Comparison of ENCODE assay signal across 10 mouse cellular contexts in genomic region chr8:70755661-70756475, GRCm38 (mm10). TPM values are rescaled to one million over a fixed set of nuclear protein-coding genes. Genes with fewer than 3 reads are reported as not detected.
DNase-seq lines count a peak whose midpoint lies in the region; ATAC-seq lines count a peak whose summit lies in the region.
"Had no signal": no experiment of that assay in that cellular context is flagged by ENCODE, and none has a peak within 500 bp of the region (broad histone marks: within the 10 kb centered on the region; RNA-seq: fewer than 3 reads in every experiment).

No protein-coding gene starts in this region.

- H3K27me3 ChIP-seq in kidney, embryonic 14.5 days (ENCODE audit: control insufficient read depth, insufficient read depth, low read length) = no peaks in the 10 kb centered on the region
- H3K27me3 ChIP-seq in liver, embryonic 13.5 days = no peaks in the 10 kb centered on the region
- H3K27me3 ChIP-seq in stomach, embryonic 15.5 days (replicated peaks) = no peaks in the 10 kb centered on the region
- H3K27me3 ChIP-seq: Patski had no signal

- peak overlapping the region; percentile 69; the same call in 1 of the 2 replicates for H3K4me3 ChIP-seq in brown adipose tissue, adult 24 weeks (ENCODE audit: insufficient read depth, low read depth, low read length)
- peak overlapping the region; percentile 58; the same call in 1 of the 2 replicates for H3K4me3 ChIP-seq in kidney, embryonic 14.5 days (ENCODE audit: low read length)
- H3K4me3 ChIP-seq in liver, embryonic 13.5 days (replicated peaks) = peak overlapping the region; percentile 76
- peak overlapping the region; percentile 85 for H3K4me3 ChIP-seq in stomach, embryonic 15.5 days (replicated peaks)

- no peak overlapping the region for H3K4me2 ChIP-seq in kidney, embryonic 14.5 days (replicated peaks; ENCODE audit: low read depth, low read length)
- H3K4me2 ChIP-seq in liver, embryonic 13.5 days = peak overlapping the region; percentile 100
- H3K4me2 ChIP-seq in stomach, embryonic 15.5 days = peak overlapping the region; percentile 97

- ATAC-seq in kidney, embryonic 14.5 days (ENCODE audit: low FRiP score, low TSS enrichment) = no peak
- no peak for ATAC-seq in liver, embryonic 13.5 days (ENCODE audit: low read depth)
- no peak for ATAC-seq in stomach, embryonic 15.5 days (ENCODE audit: insufficient read depth, low FRiP score, low read depth)
- ATAC-seq in erythroid progenitor cell, adult 5-6 weeks (replicated peaks; ENCODE audit: low FRiP score, poor library complexity, severe bottlenecking) = no peak
- ATAC-seq: Patski had no signal

- peaks cover 14% of the 10 kb centered on the region; the same call in 1 of the 2 replicates for H3K36me3 ChIP-seq in kidney, embryonic 14.5 days (ENCODE audit: control insufficient read depth, insufficient read depth, low read length)
- H3K36me3 ChIP-seq in liver, embryonic 13.5 days = peaks cover 26% of the 10 kb centered on the region
- H3K36me3 ChIP-seq in stomach, embryonic 15.5 days = peaks cover 13% of the 10 kb centered on the region; the same call in 1 of the 2 replicates

- no peak overlapping the region for H3K9ac ChIP-seq in kidney, embryonic 14.5 days (ENCODE audit: low read depth, low read length)
- H3K9ac ChIP-seq in liver, embryonic 13.5 days = peak overlapping the region; percentile 84
- H3K9ac ChIP-seq in stomach, embryonic 15.5 days = 0 out of 2 replicates have a peak overlapping the region, but pooled peaks have one; percentile 80

- peak; percentile 22 for DNase-seq in kidney, adult 9 months
- DNase-seq in kidney, adult 18-20 months = no peak
- peak; percentile 7 for DNase-seq in gastrocnemius, postnatal 10 days
- DNase-seq in liver, embryonic 13.5 days = peak; percentile 0

- H3K4me1 ChIP-seq in brown adipose tissue, adult 24 weeks (ENCODE audit: control insufficient read depth, insufficient read depth, insufficient read length, low read length) = peaks cover 14% of the 10 kb centered on the region
- peaks cover 42% of the 10 kb centered on the region for H3K4me1 ChIP-seq in kidney, embryonic 14.5 days (ENCODE audit: control insufficient read depth, insufficient read depth, low read length)
- peaks cover 61% of the 10 kb centered on the region for H3K4me1 ChIP-seq in liver, embryonic 13.5 days (replicated peaks)
- H3K4me1 ChIP-seq in stomach, embryonic 15.5 days = peaks cover 38% of the 10 kb centered on the region

- no peak overlapping the region for H3K27ac ChIP-seq in brown adipose tissue, adult 24 weeks (replicated peaks; ENCODE audit: low read depth, low read length)
- no peak overlapping the region for H3K27ac ChIP-seq in kidney, embryonic 14.5 days (ENCODE audit: low read depth, low read length)
- no peak overlapping the region; the same call in 1 of the 2 replicates for H3K27ac ChIP-seq in liver, embryonic 13.5 days
- H3K27ac ChIP-seq in stomach, embryonic 15.5 days = no peak overlapping the region

- no peaks in the 10 kb centered on the region for H3K9me3 ChIP-seq in kidney, embryonic 14.5 days (ENCODE audit: control insufficient read depth, low read length)
- H3K9me3 ChIP-seq in liver, embryonic 13.5 days (replicated peaks) = no peaks in the 10 kb centered on the region
- H3K9me3 ChIP-seq in stomach, embryonic 15.5 days = no peaks in the 10 kb centered on the region

- WGBS in kidney, embryonic 14.5 days = 87% methylated on average over 24 of the region's 24 CpGs
- WGBS in liver, embryonic 13.5 days (ENCODE audit: insufficient replicate concordance) = 80% methylated on average over 24 of the region's 24 CpGs
- 83% methylated on average over 24 of the region's 24 CpGs for WGBS in stomach, embryonic 15.5 days

RNA-seq across cellular contexts. Expression of gene Rab3a, which starts 1.4 kb away (rescaled TPM):
- polyA plus RNA-seq in brown adipose tissue, adult 24 weeks (2012; ENCODE audit: insufficient read depth, insufficient read length, missing spikeins) = 18.1 and 21.3 TPM in 2 replicates
- total RNA-seq in gastrocnemius, postnatal 10 days (2021) = 10 to 100 TPM; 44.6 to 50.4 TPM
- 14.3 and 16.4 TPM in 2 replicates for polyA plus RNA-seq in kidney, embryonic 14.5 days (2014; fragmentation: Nextera tagmentation; extraction: Ambion mirVana)
- 2.7 and 3.9 TPM in 2 replicates for polyA plus RNA-seq in liver, embryonic 13.5 days (2015; fragmentation: Nextera tagmentation; extraction: Ambion mirVana)
- polyA plus RNA-seq in stomach, embryonic 15.5 days (2015; fragmentation: Nextera tagmentation; extraction: Ambion mirVana) = 20.9 and 24.0 TPM in 2 replicates
- total RNA-seq in erythroid progenitor cell, adult 5-6 weeks (2015; ENCODE audit: low replicate concordance) = 7.1 TPM in 1 of 2 replicates, not detected in the other
- 2.2 and 4.9 TPM in 2 replicates for total RNA-seq in erythroid progenitor cell, adult 5-6 weeks (2017; ENCODE audit: low replicate concordance)

RNA-seq across cellular contexts. Expression of gene Mpv17l2, which starts 4.9 kb away (rescaled TPM):
- 74.5 and 79.8 TPM in 2 replicates for polyA plus RNA-seq in brown adipose tissue, adult 24 weeks (2012; ENCODE audit: insufficient read depth, insufficient read length, missing spikeins)
- 10 to 100 TPM; 30.1 to 31.4 TPM for total RNA-seq in gastrocnemius, postnatal 10 days (2021)
- 47.9 and 52.7 TPM in 2 replicates for polyA plus RNA-seq in kidney, embryonic 14.5 days (2014; fragmentation: Nextera tagmentation; extraction: Ambion mirVana)
- polyA plus RNA-seq in liver, embryonic 13.5 days (2015; fragmentation: Nextera tagmentation; extraction: Ambion mirVana) = 45.6 and 50.4 TPM in 2 replicates
- polyA plus RNA-seq in stomach, embryonic 15.5 days (2015; fragmentation: Nextera tagmentation; extraction: Ambion mirVana) = 44.4 and 51.3 TPM in 2 replicates
- 16.9 and 31.0 TPM in 2 replicates for total RNA-seq in erythroid progenitor cell, adult 5-6 weeks (2015; ENCODE audit: low replicate concordance)
- 5.1 and 30.4 TPM in 2 replicates for total RNA-seq in erythroid progenitor cell, adult 5-6 weeks (2017; ENCODE audit: low replicate concordance)

RNA-seq across cellular contexts. Expression of gene Pik3r2, which starts 20.6 kb away (rescaled TPM):
- 9.8 and 11.3 TPM in 2 replicates for polyA plus RNA-seq in brown adipose tissue, adult 24 weeks (2012; ENCODE audit: insufficient read depth, insufficient read length, missing spikeins)
- 10 to 100 TPM; 39.4 to 47.2 TPM for total RNA-seq in gastrocnemius, postnatal 10 days (2021)
- 33.3 and 49.1 TPM in 2 replicates for polyA plus RNA-seq in kidney, embryonic 14.5 days (2014; fragmentation: Nextera tagmentation; extraction: Ambion mirVana)
- 18.0 and 18.2 TPM in 2 replicates for polyA plus RNA-seq in liver, embryonic 13.5 days (2015; fragmentation: Nextera tagmentation; extraction: Ambion mirVana)
- polyA plus RNA-seq in stomach, embryonic 15.5 days (2015; fragmentation: Nextera tagmentation; extraction: Ambion mirVana) = 58.1 and 58.4 TPM in 2 replicates
- 3.8 and 5.4 TPM in 2 replicates for total RNA-seq in erythroid progenitor cell, adult 5-6 weeks (2015; ENCODE audit: low replicate concordance)
- 7.3 and 8.0 TPM in 2 replicates for total RNA-seq in erythroid progenitor cell, adult 5-6 weeks (2017; ENCODE audit: low replicate concordance)

RNA-seq across cellular contexts. Expression of gene Pde4c, which starts 32.3 kb away (rescaled TPM):
- 0.36 and 1.7 TPM in 2 replicates for polyA plus RNA-seq in brown adipose tissue, adult 24 weeks (2012; ENCODE audit: insufficient read depth, insufficient read length, missing spikeins)
- total RNA-seq in gastrocnemius, postnatal 10 days (2021) = 1 to 10 TPM; 2.5 to 3.0 TPM
- polyA plus RNA-seq in kidney, embryonic 14.5 days (2014; fragmentation: Nextera tagmentation; extraction: Ambion mirVana) = 2.5 and 4.0 TPM in 2 replicates
- polyA plus RNA-seq in liver, embryonic 13.5 days (2015; fragmentation: Nextera tagmentation; extraction: Ambion mirVana) = 0.40 and 0.43 TPM in 2 replicates
- 0.45 and 0.50 TPM in 2 replicates for polyA plus RNA-seq in stomach, embryonic 15.5 days (2015; fragmentation: Nextera tagmentation; extraction: Ambion mirVana)
- total RNA-seq in erythroid progenitor cell, adult 5-6 weeks (2015; ENCODE audit: low replicate concordance) = 0.72 and 0.84 TPM in 2 replicates
- total RNA-seq in erythroid progenitor cell, adult 5-6 weeks (2017; ENCODE audit: low replicate concordance) = not detected in 2 replicates

RNA-seq across cellular contexts. Expression of gene Gm3336, which starts 37.5 kb away (rescaled TPM):
- polyA plus RNA-seq in brown adipose tissue, adult 24 weeks (2012; ENCODE audit: insufficient read depth, insufficient read length, missing spikeins) = not detected in 2 replicates
- not detected for total RNA-seq in gastrocnemius, postnatal 10 days (2021)
- 0.23 and 0.73 TPM in 2 replicates for polyA plus RNA-seq in kidney, embryonic 14.5 days (2014; fragmentation: Nextera tagmentation; extraction: Ambion mirVana)
- 0.14 TPM in 1 of 2 replicates, not detected in the other for polyA plus RNA-seq in liver, embryonic 13.5 days (2015; fragmentation: Nextera tagmentation; extraction: Ambion mirVana)
- 1.1 and 1.9 TPM in 2 replicates for polyA plus RNA-seq in stomach, embryonic 15.5 days (2015; fragmentation: Nextera tagmentation; extraction: Ambion mirVana)
- total RNA-seq in erythroid progenitor cell, adult 5-6 weeks (2015; ENCODE audit: low replicate concordance) = not detected in 2 replicates
- total RNA-seq in erythroid progenitor cell, adult 5-6 weeks (2017; ENCODE audit: low replicate concordance) = not detected in 2 replicates
- total RNA-seq: gastrocnemius, postnatal 4 days had no signal
